Mouse (Mus musculus) C2C12 (cell line): ENCODE measurements around the gene Nobox. TPM values are rescaled to one million over a fixed set of nuclear protein-coding genes. Genes with fewer than 3 reads are reported as not detected.
A peak's percentile ranks its signal among the peaks of the same experiment; 100 is the strongest.

Source experiments
- H3K27me3 ChIP-seq: one replicate; pipeline ENCODE4 v1.6.1; 2011; ENCODE audit not compliant: control insufficient read depth, insufficient read depth, insufficient read length
- H3K36me3 ChIP-seq: one replicate; pipeline ENCODE4 v1.6.1; 2011; ENCODE audit not compliant: control insufficient read depth, insufficient read depth
- H3K4me3 ChIP-seq: one replicate; pipeline ENCODE4 v1.5.1; 2011; ENCODE audit warnings: mild to moderate bottlenecking, control low read depth; ENCODE audit not compliant: poor library complexity, insufficient read depth, severe bottlenecking
- H3K79me2 ChIP-seq: one replicate; pipeline ENCODE4 v1.6.1; 2011; ENCODE audit not compliant: control insufficient read depth, insufficient read depth
- H3K79me3 ChIP-seq: one replicate; pipeline ENCODE4 v1.6.1; 2011; ENCODE audit warnings: low read depth, control low read depth
- H3ac ChIP-seq: one replicate; pipeline ENCODE3; 2011; ENCODE audit warnings: low read depth; ENCODE audit not compliant: control insufficient read depth, insufficient read length
- CEBPB ChIP-seq: IDR thresholded peaks from one replicate; pipeline ENCODE4 v1.6.1; 2011; ENCODE audit warnings: low read depth, mild to moderate bottlenecking, control low read depth, moderate library complexity
- CTCF ChIP-seq: IDR thresholded peaks from one replicate; pipeline ENCODE4 v1.5.1; 2011; ENCODE audit not compliant: control insufficient read depth, insufficient read depth, insufficient read length
- FOSL1 ChIP-seq: IDR thresholded peaks from one replicate; pipeline ENCODE4 v1.8.0; 2011; ENCODE audit warnings: mild to moderate bottlenecking, low read length; ENCODE audit not compliant: poor library complexity, insufficient read depth, severe bottlenecking
- MAX ChIP-seq: IDR thresholded peaks from one replicate; pipeline ENCODE4 v1.6.1; 2011; ENCODE audit warnings: mild to moderate bottlenecking, control low read depth
- MYOD1 ChIP-seq: IDR thresholded peaks from one replicate; pipeline ENCODE4 v1.6.1; 2011; ENCODE audit warnings: low read depth; ENCODE audit not compliant: control insufficient read depth, insufficient read length
- MYOG ChIP-seq: IDR thresholded peaks from one replicate; pipeline ENCODE4 v1.6.1; 2011; ENCODE audit not compliant: control insufficient read depth, insufficient read length; ENCODE audit errors: extremely low read depth
- USF1 ChIP-seq: IDR thresholded peaks from one replicate; pipeline ENCODE4 v1.6.1; 2011; ENCODE audit warnings: low read depth, mild to moderate bottlenecking, control low read depth, moderate library complexity
- polyA plus RNA-seq: library from polyadenylated mRNA; unstranded; fragments of >200 nt; fragmentation: generic; extraction: Trizol; gene quantifications from one replicate; pipeline ENCODE4 v1.2.1, GENCODE M21; 2012; ENCODE audit warnings: missing spikeins

Nobox gene
- polyA plus RNA-seq, 1 experiment: not detected

DNA sequence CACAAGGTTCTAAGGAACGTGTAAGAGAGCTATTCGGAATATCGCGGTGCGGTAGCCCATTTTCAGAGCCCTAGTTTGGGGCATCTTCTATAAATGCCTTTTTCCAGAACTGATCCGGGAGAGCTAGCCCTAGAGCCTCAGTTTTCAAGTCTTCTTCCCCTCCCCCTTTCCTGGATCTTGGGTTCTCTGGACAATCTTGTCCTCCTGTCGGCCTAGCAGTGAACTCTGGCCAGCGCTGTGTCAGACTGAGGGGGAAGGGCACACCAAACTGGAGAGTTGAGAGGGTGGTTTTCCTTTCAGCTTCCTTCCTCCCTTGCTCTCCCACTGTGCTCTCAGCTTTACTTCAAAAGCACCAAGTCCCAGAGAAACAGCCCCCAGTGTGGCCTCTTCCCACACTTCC is 43.0 kb downstream of the Nobox start:
- Histone ChIP-seq H3K79me2 (peaks cover 59% of the 10 kb centered on the region), H3ac (no peak overlapping the region), H3K36me3 (no peaks in the 10 kb centered on the region), H3K4me3 (peak overlapping the region; percentile 53), H3K27me3 (no peaks in the 10 kb centered on the region), H3K79me3 (peaks cover 21% of the 10 kb centered on the region)
- no peak for TF ChIP-seq FOSL1
- TF ChIP-seq CTCF: no peak
- no peak for TF ChIP-seq MYOG
- no peak for TF ChIP-seq MAX
- TF ChIP-seq USF1: no peak
- TF ChIP-seq CEBPB: no peak
- TF ChIP-seq MYOD1: no peak

DNA sequence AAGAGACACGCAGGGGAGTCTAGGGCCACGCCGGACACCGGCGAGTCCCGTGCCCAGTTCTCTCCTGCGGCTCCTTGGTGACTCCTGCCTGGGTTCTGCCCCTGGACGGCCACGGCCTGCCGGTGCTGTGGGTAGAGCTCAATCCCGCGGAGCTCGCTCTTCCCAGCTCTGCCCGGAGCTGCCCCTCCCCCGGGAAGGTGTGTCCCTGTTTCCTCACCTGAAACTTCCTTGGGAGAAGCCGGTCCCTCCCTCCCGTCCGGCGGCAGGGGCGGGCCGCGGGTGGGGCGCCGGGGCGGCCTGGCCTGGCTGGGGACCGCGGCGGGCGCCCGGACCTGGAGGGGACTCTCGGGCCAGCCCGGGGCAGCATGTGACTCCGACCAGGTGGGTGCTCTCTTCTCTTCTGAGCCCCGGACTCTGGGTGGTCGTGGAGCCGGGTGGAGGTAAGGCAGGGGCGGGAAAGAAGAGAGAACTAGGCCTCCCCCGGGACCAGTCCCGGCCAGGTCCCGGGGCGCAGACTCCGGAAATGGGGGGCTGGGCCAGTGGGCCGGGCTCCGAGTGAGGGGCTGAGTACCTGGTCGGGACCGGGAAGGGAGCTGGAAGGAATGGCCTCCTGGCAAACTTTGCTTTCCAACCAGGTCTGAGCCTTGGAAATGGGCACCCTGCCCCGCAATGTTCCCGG is 43.9 kb downstream of the Nobox start, which contains the start of gene Arhgef5:
Gene Arhgef5 (plus strand): TSS at position 220 of the 679 bp plus-strand sequence.
- peak within 1 kb of the TSS; percentile 53 for H3K4me3 ChIP-seq
- H3K79me3 ChIP-seq: peaks cover 20% of the 10 kb centered on the region
- peak within 1 kb of the TSS; percentile 64 for H3ac ChIP-seq
- H3K36me3 ChIP-seq: no peaks in the 10 kb centered on the region
- no peaks in the 10 kb centered on the region for H3K27me3 ChIP-seq
- H3K79me2 ChIP-seq: peaks cover 50% of the 10 kb centered on the region
- TF ChIP-seq MYOD1: no peak
- no peak for TF ChIP-seq USF1
- no peak for TF ChIP-seq CTCF
- TF ChIP-seq MAX: no peak
- no peak for TF ChIP-seq CEBPB
- TF ChIP-seq MYOG: no peak
- no peak for TF ChIP-seq FOSL1

- Histone ChIP-seq H3K79me3 (no peaks in the 10 kb centered on the region), H3K27me3 (no peaks in the 10 kb centered on the region)
Measured at GRCm38 (mm10) chr6:43260756-43261155, 48.6 kb downstream of the Nobox start.

GRCm38 (mm10) chr6:43254193-43254926 is 55.0 kb downstream of the Nobox start:
- H3K27me3 ChIP-seq: no peaks in the 10 kb centered on the region
- no peaks in the 10 kb centered on the region for H3K36me3 ChIP-seq
- no peak overlapping the region for H3K4me3 ChIP-seq
- H3K79me2 ChIP-seq: no peaks in the 10 kb centered on the region
- H3ac ChIP-seq: no peak overlapping the region
- TF ChIP-seq FOSL1 (no peak), CEBPB (no peak), MAX (no peak), MYOD1 (no peak), MYOG (no peak), CTCF (peak; percentile 18)
- H3K79me3 ChIP-seq: no peaks in the 10 kb centered on the region

More at GRCm38 (mm10) chr6:43260756-43261155, 48.6 kb downstream of the Nobox start:
- no peaks in the 10 kb centered on the region for H3K36me3 ChIP-seq
- peaks cover 5% of the 10 kb centered on the region for H3K79me2 ChIP-seq
- no peak for TF ChIP-seq MAX
- TF ChIP-seq USF1: no peak
- no peak for TF ChIP-seq CEBPB
- TF ChIP-seq CTCF: no peak
- TF ChIP-seq MYOG: no peak
- TF ChIP-seq MYOD1: no peak
- no peak for TF ChIP-seq FOSL1
- H3ac ChIP-seq: no peak overlapping the region
- no peak overlapping the region for H3K4me3 ChIP-seq

Other genes with a start within 250 kb of the Nobox start
- gene Olfr441, start 203.2 kb downstream of the Nobox start, polyA plus RNA-seq: not detected
- gene Olfr237-ps1, start 163.0 kb downstream of the Nobox start, polyA plus RNA-seq: not detected
- not detected for gene Olfr437, start 146.3 kb downstream of the Nobox start, polyA plus RNA-seq
- gene Olfr13, start 137.4 kb downstream of the Nobox start, polyA plus RNA-seq: not detected
- not detected for gene Olfr435, start 112.4 kb downstream of the Nobox start, polyA plus RNA-seq
- gene Olfr434, start 96.5 kb downstream of the Nobox start, polyA plus RNA-seq: not detected
- not detected for gene Olfr47, start 78.0 kb downstream of the Nobox start, polyA plus RNA-seq
- gene Arhgef5, start 44.0 kb downstream of the Nobox start, polyA plus RNA-seq: 9.3 TPM